Mouse (Mus musculus): ENCODE results near the gene Neurod1. TPM values are rescaled to one million over a fixed set of nuclear protein-coding genes. Genes with fewer than 3 reads are reported as not detected.

The Neurod1 gene
- 0.89 and 2.6 TPM in 2 replicates for polyA plus RNA-seq (2012; rRNA removed)

GRCm38 (mm10) chr2:79456575-79457349 is at the start of gene Neurod1, which contains the start of gene Cerkl:
Gene Neurod1 (minus strand): TSS chr2:79456751.
Gene Cerkl (minus strand): TSS chr2:79456785.
- no peak within 1 kb of the TSS for H3K4me3 ChIP-seq (ENCODE audit: low read depth, low read length)
- H3K4me1 ChIP-seq (ENCODE audit: control insufficient read depth, insufficient read depth, insufficient read length, low read length): peaks cover 4% of the 10 kb centered on the region
- 2% methylated on average over 41 of the region's 42 CpGs for WGBS
- peaks cover 52% of the 10 kb centered on the region for H3K27me3 ChIP-seq (ENCODE audit: control insufficient read depth, insufficient read depth, low read length)
- H3K27ac ChIP-seq (ENCODE audit: insufficient read depth, low read depth, low read length): no peak within 1 kb of the TSS
- H3K36me3 ChIP-seq (ENCODE audit: control insufficient read depth, insufficient read depth, low read length): no peaks in the 10 kb centered on the region
- TF ChIP-seq CTCF (IDR thresholded peaks at IDR 0.05; ENCODE audit: extremely low read depth, insufficient read length, insufficient replicate concordance, low read depth, low read length): no peak
- no peak for TF ChIP-seq POLR2A (IDR thresholded peaks at IDR 0.05; ENCODE audit: low read depth, low read length)

GRCm38 (mm10) chr2:79498990-79499755 is 42.6 kb upstream of the Neurod1 start:
- TF ChIP-seq POLR2A (IDR thresholded peaks at IDR 0.05; ENCODE audit: low read depth, low read length) (no peak), CTCF (IDR thresholded peaks at IDR 0.05; ENCODE audit: extremely low read depth, insufficient read length, insufficient replicate concordance, low read depth, low read length) (peak; percentile 66; the same call in 1 of the 2 replicates)
- no peaks in the 10 kb centered on the region for H3K27me3 ChIP-seq (ENCODE audit: control insufficient read depth, insufficient read depth, low read length)
- WGBS: 20% methylated on average over 10 of the region's 10 CpGs
- H3K4me3 ChIP-seq (ENCODE audit: low read depth, low read length): no peak overlapping the region
- H3K36me3 ChIP-seq (ENCODE audit: control insufficient read depth, insufficient read depth, low read length): no peaks in the 10 kb centered on the region
- H3K4me1 ChIP-seq (ENCODE audit: control insufficient read depth, insufficient read depth, insufficient read length, low read length): no peaks in the 10 kb centered on the region
- H3K27ac ChIP-seq (ENCODE audit: insufficient read depth, low read depth, low read length): no peak overlapping the region

- 77% methylated on average over 3 of the region's 3 CpGs for WGBS
- Histone ChIP-seq H3K4me1 (ENCODE audit: control insufficient read depth, insufficient read depth, insufficient read length, low read length) (no peaks in the 10 kb centered on the region), H3K36me3 (ENCODE audit: control insufficient read depth, insufficient read depth, low read length) (no peaks in the 10 kb centered on the region), H3K27ac (ENCODE audit: insufficient read depth, low read depth, low read length) (no peak overlapping the region), H3K27me3 (ENCODE audit: control insufficient read depth, insufficient read depth, low read length) (no peaks in the 10 kb centered on the region), H3K4me3 (ENCODE audit: low read depth, low read length) (no peak overlapping the region)
- TF ChIP-seq CTCF (IDR thresholded peaks at IDR 0.05; ENCODE audit: extremely low read depth, insufficient read length, insufficient replicate concordance, low read depth, low read length): no peak
- TF ChIP-seq POLR2A (IDR thresholded peaks at IDR 0.05; ENCODE audit: low read depth, low read length): no peak
Observed at GRCm38 (mm10) chr2:79485127-79485526, 28.6 kb upstream of the Neurod1 start.

- Histone ChIP-seq H3K4me1 (ENCODE audit: control insufficient read depth, insufficient read depth, insufficient read length, low read length) (no peaks in the 10 kb centered on the region), H3K27me3 (ENCODE audit: control insufficient read depth, insufficient read depth, low read length) (no peaks in the 10 kb centered on the region), H3K4me3 (ENCODE audit: low read depth, low read length) (no peak overlapping the region), H3K27ac (ENCODE audit: insufficient read depth, low read depth, low read length) (no peak overlapping the region), H3K36me3 (ENCODE audit: control insufficient read depth, insufficient read depth, low read length) (no peaks in the 10 kb centered on the region)
- WGBS: 89% methylated on average over 2 of the region's 2 CpGs
- TF ChIP-seq POLR2A (IDR thresholded peaks at IDR 0.05; ENCODE audit: low read depth, low read length) (no peak), CTCF (IDR thresholded peaks at IDR 0.05; ENCODE audit: extremely low read depth, insufficient read length, insufficient replicate concordance, low read depth, low read length) (no peak)
Observed at GRCm38 (mm10) chr2:79482511-79482910, 26.0 kb upstream of the Neurod1 start.

GRCm38 (mm10) chr2:79462411-79462810 is 5.9 kb upstream of the Neurod1 start:
- TF ChIP-seq CTCF (IDR thresholded peaks at IDR 0.05; ENCODE audit: extremely low read depth, insufficient read length, insufficient replicate concordance, low read depth, low read length): no peak
- TF ChIP-seq POLR2A (IDR thresholded peaks at IDR 0.05; ENCODE audit: low read depth, low read length): no peak
- Histone ChIP-seq H3K4me3 (ENCODE audit: low read depth, low read length) (no peak overlapping the region), H3K27me3 (ENCODE audit: control insufficient read depth, insufficient read depth, low read length) (peaks cover 27% of the 10 kb centered on the region), H3K4me1 (ENCODE audit: control insufficient read depth, insufficient read depth, insufficient read length, low read length) (no peaks in the 10 kb centered on the region), H3K27ac (ENCODE audit: insufficient read depth, low read depth, low read length) (no peak overlapping the region), H3K36me3 (ENCODE audit: control insufficient read depth, insufficient read depth, low read length) (no peaks in the 10 kb centered on the region)
- WGBS: 85% methylated on average over 4 of the region's 4 CpGs

GRCm38 (mm10) chr2:79461861-79462260 is 5.3 kb upstream of the Neurod1 start:
- TF ChIP-seq CTCF (IDR thresholded peaks at IDR 0.05; ENCODE audit: extremely low read depth, insufficient read length, insufficient replicate concordance, low read depth, low read length) (no peak), POLR2A (IDR thresholded peaks at IDR 0.05; ENCODE audit: low read depth, low read length) (no peak)
- Histone ChIP-seq H3K27ac (ENCODE audit: insufficient read depth, low read depth, low read length) (no peak overlapping the region), H3K36me3 (ENCODE audit: control insufficient read depth, insufficient read depth, low read length) (no peaks in the 10 kb centered on the region), H3K4me3 (ENCODE audit: low read depth, low read length) (no peak overlapping the region), H3K27me3 (ENCODE audit: control insufficient read depth, insufficient read depth, low read length) (peaks cover 32% of the 10 kb centered on the region), H3K4me1 (ENCODE audit: control insufficient read depth, insufficient read depth, insufficient read length, low read length) (no peaks in the 10 kb centered on the region)
- 83% methylated on average over 2 of the region's 2 CpGs for WGBS

- Histone ChIP-seq H3K27ac (ENCODE audit: insufficient read depth, low read depth, low read length) (no peak overlapping the region), H3K4me3 (ENCODE audit: low read depth, low read length) (no peak overlapping the region), H3K27me3 (ENCODE audit: control insufficient read depth, insufficient read depth, low read length) (peaks cover 40% of the 10 kb centered on the region), H3K4me1 (ENCODE audit: control insufficient read depth, insufficient read depth, insufficient read length, low read length) (no peaks in the 10 kb centered on the region; the same call in 1 of the 2 replicates), H3K36me3 (ENCODE audit: control insufficient read depth, insufficient read depth, low read length) (no peaks in the 10 kb centered on the region)
- TF ChIP-seq POLR2A (IDR thresholded peaks at IDR 0.05; ENCODE audit: low read depth, low read length) (no peak), CTCF (IDR thresholded peaks at IDR 0.05; ENCODE audit: extremely low read depth, insufficient read length, insufficient replicate concordance, low read depth, low read length) (no peak)
- WGBS: 9% methylated on average over 2 of the region's 2 CpGs
Observed at GRCm38 (mm10) chr2:79460586-79460985, 4.0 kb upstream of the Neurod1 start.

All from small intestine, adult 2 months (tissue).